Mouse (Mus musculus): Measurements from ENCODE around the gene Nlrp9b. TPM values are rescaled to one million over a fixed set of nuclear protein-coding genes. Genes with fewer than 3 reads are reported as not detected.
"Not testable (repeated sequence)": the region's sequence is repeated elsewhere in the genome, so short reads cannot be mapped to it uniquely, and the experiment has no call there.

Nlrp9b gene
- total RNA-seq (2017) = not detected in 2 replicates

DNA sequence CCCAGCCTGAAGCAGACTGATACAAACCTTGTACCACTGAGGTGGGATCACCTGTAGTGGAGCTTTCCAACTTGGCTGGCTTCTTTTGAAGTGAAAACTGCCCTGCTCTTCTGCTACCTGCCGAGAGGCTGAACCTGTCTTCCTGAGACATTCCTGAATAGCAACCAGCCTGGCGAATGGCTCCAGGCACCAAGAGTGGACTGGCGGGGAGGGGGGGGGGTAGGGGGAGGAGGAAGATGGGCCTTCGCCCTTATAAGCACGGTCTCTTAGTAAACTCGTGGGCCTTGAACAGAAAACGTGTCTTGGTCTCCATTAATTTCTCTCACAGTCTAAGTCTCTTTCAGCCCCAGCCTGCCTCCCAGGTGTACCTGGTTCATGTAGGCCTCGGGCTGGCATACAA is at the start of gene Nlrp9b:
Gene Nlrp9b, plus strand, starts transcription at position 301 of the 400 bp plus-strand sequence.
- ATAC-seq (ENCODE audit: extremely low read depth, insufficient number of reproducible peaks, low FRiP score, poor library complexity, severe bottlenecking) = not testable (repeated sequence)

GRCm38 (mm10) chr7:19944709-19945108 is 46.6 kb upstream of the Nlrp9b start:
- no peak for ATAC-seq (ENCODE audit: extremely low read depth, insufficient number of reproducible peaks, low FRiP score, poor library complexity, severe bottlenecking)

- ATAC-seq (ENCODE audit: extremely low read depth, insufficient number of reproducible peaks, low FRiP score, poor library complexity, severe bottlenecking) = no peak
Observed at GRCm38 (mm10) chr7:19945201-19945600, 46.1 kb upstream of the Nlrp9b start.

- no peak for ATAC-seq (ENCODE audit: extremely low read depth, insufficient number of reproducible peaks, low FRiP score, poor library complexity, severe bottlenecking)
Observed at GRCm38 (mm10) chr7:19945821-19946515, 45.3 kb upstream of the Nlrp9b start.

DNA sequence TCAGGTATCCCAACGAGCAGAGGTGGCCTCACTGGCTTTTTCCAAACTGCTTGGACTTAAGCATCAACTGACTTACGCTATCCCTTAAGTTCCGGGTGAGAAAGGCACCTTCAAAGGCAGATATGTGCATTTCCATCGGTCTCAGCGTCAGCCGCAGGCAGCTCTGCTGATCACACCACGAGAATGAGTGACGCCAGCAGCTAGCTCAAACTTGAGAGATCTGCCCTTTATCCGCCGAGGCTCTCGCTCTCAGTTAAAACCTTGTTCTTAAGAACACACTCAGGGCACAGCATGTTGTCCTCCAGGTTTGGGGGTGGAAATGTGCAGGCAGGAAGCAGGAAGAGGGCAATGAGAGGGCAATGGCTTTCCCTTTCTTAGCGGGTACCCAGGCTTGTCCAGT is 42.3 kb upstream of the Nlrp9b start:
- ATAC-seq (ENCODE audit: extremely low read depth, insufficient number of reproducible peaks, low FRiP score, poor library complexity, severe bottlenecking) = no peak

- no peak for ATAC-seq (ENCODE audit: extremely low read depth, insufficient number of reproducible peaks, low FRiP score, poor library complexity, severe bottlenecking)
Observed at GRCm38 (mm10) chr7:19949996-19950395, 41.3 kb upstream of the Nlrp9b start.

DNA sequence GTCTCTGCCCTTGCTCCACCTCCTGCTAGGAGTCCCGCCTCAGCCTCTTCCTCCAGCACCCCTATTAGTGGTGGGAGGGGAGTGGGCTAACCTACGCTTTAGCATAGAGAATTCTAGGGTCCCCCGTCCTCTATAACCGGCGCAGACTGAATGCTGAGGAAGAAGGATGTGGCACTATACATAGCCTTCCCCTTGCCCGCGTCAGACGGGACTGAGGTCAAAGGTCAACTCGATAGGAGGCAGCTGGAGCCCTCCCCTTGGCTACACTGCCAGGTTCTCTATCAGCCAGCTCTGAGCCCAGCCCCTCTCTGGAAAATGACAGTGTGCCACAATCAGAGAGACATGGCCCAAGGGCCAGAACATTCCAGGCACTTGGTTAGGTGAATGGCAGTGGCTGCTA is 40.7 kb upstream of the Nlrp9b start, which contains the start of gene Igsf23:
Gene Igsf23, minus strand, starts transcription at position 168 of the 400 bp plus-strand sequence.
- ATAC-seq (ENCODE audit: extremely low read depth, insufficient number of reproducible peaks, low FRiP score, poor library complexity, severe bottlenecking) = no peak

DNA sequence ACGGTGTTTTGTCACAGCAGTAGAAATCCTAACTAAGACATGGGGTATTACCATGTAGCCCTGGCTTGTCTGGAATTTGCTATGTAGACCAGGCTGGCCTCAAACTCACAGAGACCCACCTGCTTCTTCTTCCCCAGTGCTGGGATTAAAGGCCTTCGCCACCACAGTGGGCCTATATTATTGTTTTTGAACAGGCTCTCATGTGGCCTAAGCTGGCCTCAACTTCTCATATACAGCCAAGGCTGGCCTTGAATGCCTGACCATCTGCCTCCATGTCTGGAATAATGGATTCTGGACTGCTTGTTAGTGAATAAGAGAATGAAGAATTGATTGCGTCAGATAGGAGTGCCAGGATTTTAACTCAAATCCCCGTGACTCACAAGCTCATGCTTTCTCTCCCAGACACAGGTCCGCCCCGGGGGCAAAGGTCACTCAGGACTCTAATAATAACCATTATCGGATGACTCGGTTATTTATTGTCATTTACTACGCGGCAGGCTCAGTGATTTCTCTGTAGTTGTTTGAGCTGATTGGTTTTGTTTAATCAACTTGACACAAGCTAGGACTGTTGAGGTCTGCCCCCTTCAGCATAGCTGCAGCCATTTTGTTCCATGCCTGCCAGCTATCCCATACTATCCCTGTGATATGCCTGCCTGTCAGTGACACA is 38.8 kb upstream of the Nlrp9b start:
- ATAC-seq (ENCODE audit: extremely low read depth, insufficient number of reproducible peaks, low FRiP score, poor library complexity, severe bottlenecking) = no peak

- no peak for ATAC-seq (ENCODE audit: extremely low read depth, insufficient number of reproducible peaks, low FRiP score, poor library complexity, severe bottlenecking)
Observed at GRCm38 (mm10) chr7:19953054-19953453, 38.2 kb upstream of the Nlrp9b start.

GRCm38 (mm10) chr7:19955861-19956260 is 35.4 kb upstream of the Nlrp9b start:
- no peak for ATAC-seq (ENCODE audit: extremely low read depth, insufficient number of reproducible peaks, low FRiP score, poor library complexity, severe bottlenecking)

GRCm38 (mm10) chr7:19956341-19956781 is 34.9 kb upstream of the Nlrp9b start:
- peak; percentile 80 for ATAC-seq (ENCODE audit: extremely low read depth, insufficient number of reproducible peaks, low FRiP score, poor library complexity, severe bottlenecking)

- ATAC-seq (ENCODE audit: extremely low read depth, insufficient number of reproducible peaks, low FRiP score, poor library complexity, severe bottlenecking) = no peak
Observed at GRCm38 (mm10) chr7:19962423-19962822, 28.8 kb upstream of the Nlrp9b start.

DNA sequence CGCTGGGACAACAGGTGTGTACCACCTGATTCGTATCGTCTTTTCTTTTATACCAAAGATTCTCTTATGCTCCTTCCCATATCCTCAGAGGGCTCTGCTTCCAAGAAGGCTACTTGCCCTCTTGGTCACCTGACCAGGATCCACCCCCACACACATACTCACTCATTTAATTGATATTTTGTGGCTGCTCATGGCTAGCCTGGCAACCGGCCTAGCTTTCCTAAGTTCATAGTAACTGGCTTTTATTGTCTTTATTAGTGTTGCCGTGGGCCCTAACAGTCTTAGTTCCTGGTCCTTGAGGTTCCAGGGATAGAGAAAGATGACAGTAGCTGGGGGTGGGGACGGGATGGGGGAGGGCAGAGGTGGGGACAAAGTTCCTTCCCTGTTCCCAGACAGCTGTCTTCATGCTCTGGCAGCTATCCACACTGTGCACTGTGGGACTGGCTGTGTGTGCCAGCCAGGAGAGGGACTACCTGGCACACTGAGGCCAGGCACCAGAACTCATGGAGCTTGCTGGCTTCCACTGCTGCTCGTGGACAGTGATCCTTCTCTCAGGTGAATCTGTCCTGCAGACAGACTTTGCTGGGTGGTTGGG is 26.2 kb upstream of the Nlrp9b start, which contains the start of gene Ceacam20:
Gene Ceacam20, plus strand, starts transcription at position 428 of the 595 bp plus-strand sequence.
- no peak for ATAC-seq (ENCODE audit: extremely low read depth, insufficient number of reproducible peaks, low FRiP score, poor library complexity, severe bottlenecking)

DNA sequence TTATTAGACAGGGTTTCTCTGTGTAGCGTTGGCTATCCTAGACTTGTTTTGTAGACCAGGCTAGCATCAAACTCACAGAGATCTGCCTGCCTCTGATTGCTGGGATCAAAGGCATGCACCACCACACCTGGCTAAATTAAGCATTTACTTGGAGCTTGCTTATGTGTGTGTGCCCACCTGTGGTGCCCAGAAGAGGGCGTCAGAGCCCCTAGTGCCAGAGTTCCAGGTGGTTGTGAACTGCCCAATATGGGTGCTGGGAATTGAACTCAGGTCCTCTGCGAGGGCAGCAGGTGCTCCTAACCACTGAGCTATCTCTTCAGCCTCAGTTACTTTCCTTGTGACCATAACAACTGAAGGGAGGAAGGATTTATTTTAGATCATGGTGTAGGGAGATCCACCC is 22.2 kb upstream of the Nlrp9b start:
- ATAC-seq (ENCODE audit: extremely low read depth, insufficient number of reproducible peaks, low FRiP score, poor library complexity, severe bottlenecking) = no peak

DNA sequence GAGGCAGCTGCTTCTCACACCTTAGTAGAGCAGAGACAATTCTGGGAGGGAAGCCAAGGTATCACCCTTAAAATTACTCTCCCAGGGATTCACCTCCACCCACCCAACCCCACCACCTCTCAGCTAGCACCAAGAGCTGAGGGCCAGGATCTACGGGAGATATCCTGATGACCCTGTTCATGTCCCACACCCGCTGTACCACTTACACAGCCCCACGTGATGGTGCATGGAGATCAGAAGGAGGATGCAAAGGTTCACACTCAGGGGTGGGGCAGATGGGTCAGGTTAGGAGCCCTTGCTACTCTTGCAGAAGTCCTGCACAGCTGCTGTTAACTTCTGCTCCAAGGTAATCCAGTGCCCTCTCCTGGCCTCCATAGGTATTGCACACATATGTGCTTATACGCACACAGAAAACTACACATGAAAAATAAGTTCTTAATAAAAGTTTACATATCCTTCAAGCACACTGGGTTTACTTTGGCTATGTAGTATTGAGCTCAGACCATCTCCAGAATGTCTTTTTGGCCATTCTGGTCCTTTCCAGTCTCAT is 21.6 kb upstream of the Nlrp9b start:
- ATAC-seq (ENCODE audit: extremely low read depth, insufficient number of reproducible peaks, low FRiP score, poor library complexity, severe bottlenecking) = no peak

DNA sequence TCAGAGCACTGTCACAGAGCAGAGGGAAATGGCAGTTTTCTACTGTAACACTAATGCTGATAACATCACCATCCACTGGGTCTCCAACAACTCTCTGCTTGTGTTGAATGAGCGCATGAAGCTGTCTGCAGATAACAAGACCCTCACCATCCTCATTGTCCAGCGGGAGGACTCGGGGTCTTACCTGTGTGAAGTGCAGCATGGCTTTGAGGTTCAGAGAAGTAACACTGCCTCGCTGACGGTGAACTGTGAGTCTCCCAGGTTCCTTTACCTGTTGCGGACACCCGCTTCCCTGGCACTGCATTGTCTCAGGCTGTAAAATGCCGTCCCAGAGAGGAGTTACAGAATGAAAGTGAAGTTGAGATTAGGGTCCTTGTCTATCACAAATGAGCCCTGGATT is 21.1 kb upstream of the Nlrp9b start:
- ATAC-seq (ENCODE audit: extremely low read depth, insufficient number of reproducible peaks, low FRiP score, poor library complexity, severe bottlenecking) = no peak

DNA sequence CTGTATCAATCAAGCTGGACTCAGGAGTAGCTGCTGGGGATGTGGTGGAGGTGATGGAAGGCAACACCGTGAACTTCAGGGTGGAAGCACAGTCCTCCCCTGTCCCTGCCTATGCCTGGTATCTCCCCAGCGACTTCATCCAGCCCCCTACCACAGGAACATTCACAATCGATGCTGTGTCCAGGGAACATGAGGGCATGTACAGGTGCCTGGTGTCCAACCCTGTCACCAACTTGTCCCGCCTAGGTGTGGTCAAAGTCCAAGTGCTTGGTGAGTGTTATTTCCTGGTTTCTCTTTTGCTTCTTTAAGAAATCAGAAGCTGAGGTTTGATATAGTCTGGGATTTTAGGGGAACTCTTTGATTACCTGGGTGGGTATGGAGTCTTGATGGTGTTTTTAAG is 19.7 kb upstream of the Nlrp9b start:
- ATAC-seq (ENCODE audit: extremely low read depth, insufficient number of reproducible peaks, low FRiP score, poor library complexity, severe bottlenecking) = no peak

- not testable (repeated sequence) for ATAC-seq (ENCODE audit: extremely low read depth, insufficient number of reproducible peaks, low FRiP score, poor library complexity, severe bottlenecking)
Observed at GRCm38 (mm10) chr7:19996721-19997120, 5.5 kb downstream of the Nlrp9b start.

- ATAC-seq (ENCODE audit: extremely low read depth, insufficient number of reproducible peaks, low FRiP score, poor library complexity, severe bottlenecking) = no peak
Observed at GRCm38 (mm10) chr7:20009987-20010386, 18.7 kb downstream of the Nlrp9b start.

DNA sequence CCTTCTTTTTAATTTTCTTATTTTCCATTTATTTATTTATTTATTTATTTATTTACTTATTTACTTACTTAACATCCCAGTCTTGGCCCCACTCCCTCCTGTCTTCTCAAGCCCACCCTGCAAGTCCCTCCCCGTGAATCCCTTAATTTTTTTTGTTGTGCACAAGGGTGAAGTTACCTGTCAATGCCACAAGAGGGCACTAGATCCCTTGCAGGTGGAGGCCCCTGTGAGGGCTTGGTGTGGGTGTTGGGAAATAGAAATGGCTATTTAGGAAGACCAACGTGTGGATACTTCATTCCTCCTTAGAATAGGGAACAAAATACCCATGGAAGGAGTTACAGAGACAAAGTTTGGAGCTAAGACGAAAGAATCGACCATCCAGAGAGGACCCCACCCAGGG is 72.8 kb downstream of the Nlrp9b start:
- ATAC-seq (ENCODE audit: extremely low read depth, insufficient number of reproducible peaks, low FRiP score, poor library complexity, severe bottlenecking) = not testable (repeated sequence)

All from neutrophil, adult 5-6 weeks (primary cell).